Mouse (Mus musculus) liver, embryonic 14.5 days (tissue): ENCODE results near the gene Lpxn.
A peak's percentile ranks its signal among the peaks of the same experiment; 100 is the strongest.

Experiments used
- CTCF ChIP-seq: IDR thresholded peaks from 2 replicates; pipeline ENCODE4 v1.5.1; 2016; ENCODE audit warnings: antibody characterized with exemption, low read depth, control low read depth
- EP300 ChIP-seq: IDR thresholded peaks from 2 replicates; pipeline ENCODE4 v1.6.1; 2016; ENCODE audit warnings: antibody characterized with exemption, low read depth

GRCm38 (mm10) chr19:12795110-12795509 is 883 bp upstream of the Lpxn start:
- TF ChIP-seq CTCF (no peak), EP300 (0 out of 2 replicates have a peak, but pooled peaks have one; percentile 4)
